ENCODE assay signal across 29 mouse cellular contexts in the genomic region with DNA sequence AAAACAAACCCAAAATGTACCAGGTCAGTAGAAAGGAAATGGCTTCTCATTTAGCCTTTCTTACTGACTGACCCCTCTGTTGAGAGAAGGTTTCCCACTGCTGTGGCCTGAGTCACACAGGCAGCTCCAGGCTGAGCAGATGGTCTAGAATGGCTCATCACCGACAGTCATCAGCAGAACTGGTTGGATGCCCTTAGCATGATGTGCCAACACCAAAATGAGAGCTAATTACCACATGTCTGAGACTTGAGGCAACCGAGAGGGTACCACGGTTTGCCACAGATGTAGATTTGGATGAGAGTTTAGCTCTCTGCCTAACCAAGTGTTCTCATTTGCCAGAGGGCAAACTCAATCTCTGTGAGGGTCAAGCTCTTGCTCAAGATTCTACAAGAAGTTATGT. TPM values are rescaled to one million over a fixed set of nuclear protein-coding genes. Genes with fewer than 3 reads are reported as not detected.
A peak's percentile ranks its signal among the peaks of the same experiment; 100 is the strongest.
DNase-seq lines count a peak whose midpoint lies in the region; ATAC-seq and TF ChIP-seq lines count a peak whose summit lies in the region.
"Had no signal": no experiment of that assay in that cellular context is flagged by ENCODE, and none has a peak within 500 bp of the region (broad histone marks: within the 10 kb centered on the region; RNA-seq: fewer than 3 reads in every experiment).

No protein-coding gene starts in this region.

- no peaks in the 10 kb centered on the region for H3K36me3 ChIP-seq in forebrain, postnatal 0 days (ENCODE audit: insufficient read depth)
- no peaks in the 10 kb centered on the region for H3K36me3 ChIP-seq in forebrain, embryonic 10.5 days (replicated peaks)
- H3K36me3 ChIP-seq in midbrain, postnatal 0 days (ENCODE audit: insufficient read depth, low read length): no peaks in the 10 kb centered on the region
- no peaks in the 10 kb centered on the region for H3K36me3 ChIP-seq in midbrain, embryonic 13.5 days
- H3K36me3 ChIP-seq: embryonic facial prominence, embryonic 15.5 days; hindbrain, embryonic 15.5 days; kidney, embryonic 15.5 days; limb, embryonic 10.5 days; midbrain, embryonic 15.5 days; neural tube, embryonic 13.5 days; stomach, embryonic 15.5 days had no signal

- WGBS in forebrain, postnatal 0 days: 62% methylated on average over 3 of the region's 3 CpGs
- WGBS in forebrain, embryonic 10.5 days: 94% methylated on average over 3 of the region's 3 CpGs
- 89% methylated on average over 3 of the region's 3 CpGs for whole genome bisulfite sequencing in midbrain, postnatal 0 days
- 91% methylated on average over 3 of the region's 3 CpGs for WGBS in midbrain, embryonic 13.5 days

- H3K27me3 ChIP-seq in forebrain, postnatal 0 days (ENCODE audit: insufficient read depth, low read length): no peaks in the 10 kb centered on the region
- no peaks in the 10 kb centered on the region for H3K27me3 ChIP-seq in forebrain, embryonic 10.5 days (ENCODE audit: poor library complexity, severe bottlenecking)
- H3K27me3 ChIP-seq in midbrain, postnatal 0 days (ENCODE audit: insufficient read depth, low read length): no peaks in the 10 kb centered on the region
- H3K27me3 ChIP-seq in midbrain, embryonic 13.5 days: no peaks in the 10 kb centered on the region
- H3K27me3 ChIP-seq: embryonic facial prominence, embryonic 15.5 days; hindbrain, embryonic 15.5 days; kidney, embryonic 15.5 days; midbrain, embryonic 15.5 days; neural tube, embryonic 13.5 days; stomach, embryonic 15.5 days had no signal

- no peak overlapping the region for H3K9ac ChIP-seq in forebrain, postnatal 0 days
- no peak overlapping the region for H3K9ac ChIP-seq in midbrain, postnatal 0 days (replicated peaks; ENCODE audit: low read length, poor library complexity, severe bottlenecking)
- H3K9ac ChIP-seq in midbrain, embryonic 13.5 days (replicated peaks): no peak overlapping the region
- H3K9ac ChIP-seq: embryonic facial prominence, embryonic 15.5 days; hindbrain, embryonic 15.5 days; kidney, embryonic 15.5 days; midbrain, embryonic 15.5 days; neural tube, embryonic 13.5 days; stomach, embryonic 15.5 days had no signal

- no peaks in the 10 kb centered on the region for H3K9me3 ChIP-seq in forebrain, postnatal 0 days (ENCODE audit: low read length)
- no peaks in the 10 kb centered on the region for H3K9me3 ChIP-seq in forebrain, embryonic 10.5 days
- no peaks in the 10 kb centered on the region for H3K9me3 ChIP-seq in midbrain, postnatal 0 days (ENCODE audit: low read length)
- no peaks in the 10 kb centered on the region for H3K9me3 ChIP-seq in midbrain, embryonic 13.5 days
- H3K9me3 ChIP-seq: embryonic facial prominence, embryonic 15.5 days; hindbrain, embryonic 15.5 days; limb, embryonic 10.5 days; midbrain, embryonic 15.5 days; neural tube, embryonic 13.5 days; stomach, embryonic 15.5 days had no signal

- peak; percentile 48; the same call in 1 of the 2 replicates for ATAC-seq in forebrain, postnatal 0 days
- no peak for ATAC-seq in midbrain, postnatal 0 days (ENCODE audit: low FRiP score)
- no peak for ATAC-seq in midbrain, embryonic 13.5 days
- ATAC-seq: forebrain, embryonic 16.5 days; intestine, embryonic 16.5 days; midbrain, embryonic 15.5 days had no signal

- H3K27ac ChIP-seq in forebrain, postnatal 0 days (ENCODE audit: low read depth, low read length): no peak overlapping the region
- no peak overlapping the region for H3K27ac ChIP-seq in forebrain, embryonic 10.5 days
- H3K27ac ChIP-seq in midbrain, postnatal 0 days (ENCODE audit: low read depth, low read length): no peak overlapping the region
- H3K27ac ChIP-seq in midbrain, embryonic 13.5 days: no peak overlapping the region
- H3K27ac ChIP-seq: embryonic facial prominence, embryonic 15.5 days; hindbrain, embryonic 15.5 days; kidney, embryonic 15.5 days; left cerebral cortex, adult 2 months; limb, embryonic 10.5 days; midbrain, embryonic 15.5 days; neural tube, embryonic 13.5 days; stomach, embryonic 15.5 days had no signal

- no peaks in the 10 kb centered on the region for H3K4me1 ChIP-seq in forebrain, postnatal 0 days (ENCODE audit: insufficient read depth)
- H3K4me1 ChIP-seq in forebrain, embryonic 10.5 days: peaks cover 4% of the 10 kb centered on the region; the same call in 1 of the 2 replicates
- no peaks in the 10 kb centered on the region for H3K4me1 ChIP-seq in midbrain, postnatal 0 days (ENCODE audit: insufficient read depth, low read length)
- H3K4me1 ChIP-seq in midbrain, embryonic 13.5 days (replicated peaks): no peaks in the 10 kb centered on the region
- H3K4me1 ChIP-seq: hindbrain, embryonic 15.5 days; limb, embryonic 10.5 days; midbrain, embryonic 15.5 days; neural tube, embryonic 13.5 days; stomach, embryonic 15.5 days had no signal

- no peak overlapping the region for H3K4me2 ChIP-seq in forebrain, postnatal 0 days (ENCODE audit: low read depth)
- no peak overlapping the region for H3K4me2 ChIP-seq in midbrain, postnatal 0 days (ENCODE audit: low read depth, low read length, poor library complexity, severe bottlenecking)
- H3K4me2 ChIP-seq in midbrain, embryonic 13.5 days (replicated peaks): no peak overlapping the region
- H3K4me2 ChIP-seq: embryonic facial prominence, embryonic 15.5 days; hindbrain, embryonic 15.5 days; kidney, embryonic 15.5 days; midbrain, embryonic 15.5 days; neural tube, embryonic 13.5 days; stomach, embryonic 15.5 days had no signal

- DNase-seq in forebrain, postnatal 0 days: no peak
- DNase-seq in forebrain, embryonic 10.5 days (ENCODE audit: extremely low spot score, low spot score): no peak
- peak; percentile 43 for DNase-seq in midbrain, postnatal 0 days (ENCODE audit: low spot score)
- DNase-seq in cerebellum, postnatal 10 days: peak; percentile 79 to 84
- DNase-seq in frontal cortex, postnatal 25 days (ENCODE audit: low spot score in 2 of 2): no peak
- no peak for DNase-seq in thymus, postnatal 10 days (ENCODE audit: low spot score in 2 of 2)
- DNase-seq in kidney, adult 18-20 months: no peak
- DNase-seq: adrenal gland, postnatal 36 days; gastrocnemius, postnatal 25 days; heart, postnatal 36 days; kidney, postnatal 36 days; liver; lung, postnatal 4 days; right cerebral cortex, postnatal 4 days; thymus, adult 18-20 months; thymus, postnatal 4 days had no signal

- TF ChIP-seq CTCF in forebrain, postnatal 0 days (IDR thresholded peaks at IDR 0.05; ENCODE audit: low read depth): no peak
- no peak for TF ChIP-seq CTCF in midbrain, postnatal 0 days (IDR thresholded peaks at IDR 0.05)

- H3K4me3 ChIP-seq in forebrain, postnatal 0 days (ENCODE audit: low read depth, low read length): no peak overlapping the region
- H3K4me3 ChIP-seq in forebrain, embryonic 10.5 days: no peak overlapping the region
- H3K4me3 ChIP-seq in midbrain, postnatal 0 days (ENCODE audit: low read depth, low read length): no peak overlapping the region
- H3K4me3 ChIP-seq in midbrain, embryonic 13.5 days (replicated peaks): no peak overlapping the region
- H3K4me3 ChIP-seq: embryonic facial prominence, embryonic 15.5 days; hindbrain, embryonic 15.5 days; kidney, embryonic 15.5 days; left cerebral cortex, adult 2 months; limb, embryonic 10.5 days; midbrain, embryonic 15.5 days; myocyte; neural tube, embryonic 13.5 days; stomach, embryonic 15.5 days had no signal

RNA-seq across cellular contexts. Expression of a gene that starts 42.3 kb away (rescaled TPM):
- total RNA-seq in forebrain, postnatal 0 days (2014; rRNA removed): 59.6 and 75.7 TPM in 2 replicates
- 69.2 and 84.0 TPM in 2 replicates for polyA plus RNA-seq in forebrain, postnatal 0 days (2015; fragmentation: Nextera tagmentation; extraction: Ambion mirVana)
- polyA plus RNA-seq in forebrain, embryonic 10.5 days (2016; fragmentation: Nextera tagmentation; extraction: Ambion mirVana): 11.4 and 12.4 TPM in 2 replicates
- total RNA-seq in midbrain, postnatal 0 days (2014; rRNA removed): 75.1 and 100 TPM in 2 replicates
- 81.1 and 88.1 TPM in 2 replicates for polyA plus RNA-seq in midbrain, postnatal 0 days (2015; fragmentation: Nextera tagmentation; extraction: Ambion mirVana)
- polyA plus RNA-seq in midbrain, embryonic 13.5 days (2015; fragmentation: Nextera tagmentation; extraction: Ambion mirVana): 81.0 and 85.6 TPM in 2 replicates
- total RNA-seq: megakaryocyte-erythroid progenitor cell, adult 5-6 weeks had no signal

Comparison
In these comparisons a context has a peak if more than half of its experiments do, and no peak if none do; other contexts are left out.
1. DNase-seq: peak in midbrain, postnatal 0 days (single experiment) and cerebellum, postnatal 10 days (2 of 2); none in forebrain, postnatal 0 days (single experiment), forebrain, embryonic 10.5 days (single experiment), frontal cortex, postnatal 25 days (0 of 2), thymus, postnatal 10 days (0 of 2) and kidney, adult 18-20 months (single experiment).